Mouse (Mus musculus): Measurements from ENCODE around the gene Limd1. TPM values are rescaled to one million over a fixed set of nuclear protein-coding genes. Genes with fewer than 3 reads are reported as not detected.

The Limd1 gene
- polyA plus RNA-seq, 1 experiment from 2014 or later = 48.8 TPM

DNA sequence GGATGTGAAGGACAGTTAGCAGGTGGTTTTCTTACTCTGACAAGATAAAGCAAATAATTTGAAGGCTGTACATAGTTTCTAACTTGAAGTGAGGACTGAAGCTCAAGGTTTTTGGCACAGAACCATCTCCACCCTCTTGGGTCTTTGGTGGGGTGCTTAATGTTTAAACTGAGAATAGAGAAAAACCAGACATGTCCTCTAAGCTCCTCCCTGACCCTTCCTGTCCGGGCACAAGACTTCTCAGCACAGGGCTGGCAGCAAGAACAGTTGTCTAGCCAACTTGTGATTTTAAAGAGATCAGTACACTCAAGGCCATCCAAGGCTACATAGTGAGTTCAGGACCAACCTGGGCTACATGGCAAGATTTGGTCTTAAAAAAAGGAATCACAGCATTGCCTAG is 27.1 kb downstream of the Limd1 start:
- Histone ChIP-seq H3K4me2 (ENCODE audit: low read depth, low read length) (no peak overlapping the region), H3K27me3 (ENCODE audit: control insufficient read depth, insufficient read depth, low read length) (no peaks in the 10 kb centered on the region), H3K4me3 (replicated peaks; ENCODE audit: low read length) (no peak overlapping the region), H3K9me3 (replicated peaks; ENCODE audit: control insufficient read depth, low read length) (no peaks in the 10 kb centered on the region), H3K27ac (ENCODE audit: low read length) (peak overlapping the region; percentile 67), H3K9ac (ENCODE audit: low read length) (no peak overlapping the region), H3K4me1 (ENCODE audit: control insufficient read depth, insufficient read depth, low read length) (peaks cover 23% of the 10 kb centered on the region), H3K36me3 (ENCODE audit: control insufficient read depth, insufficient read depth, low read length) (no peaks in the 10 kb centered on the region; the same call in 1 of the 2 replicates)
- WGBS = 20% methylated on average over 1 of the region's 1 CpGs
- no peak for ATAC-seq (ENCODE audit: insufficient read depth, low FRiP score)

DNA sequence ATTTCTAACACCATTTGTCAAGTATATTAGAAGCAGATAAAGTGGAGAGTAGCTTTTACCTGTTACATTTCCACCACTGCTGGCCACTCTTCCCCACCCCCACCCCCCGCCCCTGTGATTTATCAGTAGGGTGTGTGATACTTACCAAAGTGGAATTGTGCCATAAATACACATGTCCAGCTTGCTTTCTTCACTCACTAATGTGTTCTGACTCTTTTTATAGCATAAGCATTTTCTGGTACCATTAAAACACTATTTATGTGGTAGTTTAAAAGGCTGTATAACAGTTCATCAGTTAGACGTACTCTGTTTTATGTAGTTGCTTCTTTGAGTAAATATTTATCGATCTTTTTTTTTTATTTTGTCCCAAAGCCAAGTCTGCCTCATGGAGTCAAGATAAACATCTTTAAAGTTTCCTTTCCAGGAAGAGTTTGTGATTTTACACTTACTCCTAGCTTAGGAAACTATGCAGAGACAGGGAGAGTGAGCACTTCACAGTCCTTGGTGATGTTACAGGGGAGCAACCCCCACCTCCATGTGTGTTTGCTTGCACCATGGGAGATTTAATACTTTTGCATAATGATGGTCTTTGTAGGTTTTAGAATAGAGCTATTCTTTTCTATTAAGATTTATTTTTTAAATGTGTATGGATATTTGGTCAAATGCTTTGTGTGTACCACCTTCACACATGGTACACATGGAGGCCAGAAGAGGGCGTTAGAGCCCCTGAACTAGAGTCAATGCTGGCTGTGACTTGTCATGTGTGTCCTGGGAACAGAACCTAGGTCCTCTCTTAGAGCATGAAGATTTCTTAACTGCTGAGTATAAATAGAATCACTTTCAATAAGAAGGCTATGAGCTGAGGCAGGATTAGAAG is 28.0 kb downstream of the Limd1 start:
- peak; percentile 61; the same call in 1 of the 2 replicates for ATAC-seq (ENCODE audit: insufficient read depth, low FRiP score)

DNA sequence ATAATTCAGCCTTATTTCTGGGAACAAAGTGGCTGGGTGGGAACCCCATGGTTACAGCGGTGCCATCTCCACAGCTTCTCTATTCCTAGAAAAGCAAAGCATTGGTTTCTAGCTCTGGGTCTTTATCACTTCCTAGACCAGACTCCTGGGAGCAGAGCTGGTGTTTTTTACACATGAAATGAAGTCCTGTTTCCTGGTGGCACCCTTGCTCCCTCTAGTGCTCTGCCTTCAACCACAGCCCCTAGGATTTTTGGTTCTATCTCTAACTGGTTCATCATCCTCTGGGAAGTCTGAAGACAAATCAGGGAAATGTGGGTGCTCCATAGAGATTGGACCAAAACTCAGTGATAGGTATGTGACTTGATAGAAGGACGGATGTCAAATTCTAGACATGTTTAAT is 28.9 kb downstream of the Limd1 start:
- no peak overlapping the region for H3K4me2 ChIP-seq (ENCODE audit: low read depth, low read length)
- H3K27me3 ChIP-seq (ENCODE audit: control insufficient read depth, insufficient read depth, low read length) = no peaks in the 10 kb centered on the region
- peaks cover 23% of the 10 kb centered on the region for H3K4me1 ChIP-seq (ENCODE audit: control insufficient read depth, insufficient read depth, low read length)
- WGBS = 88% methylated on average over 2 of the region's 2 CpGs
- ATAC-seq (ENCODE audit: insufficient read depth, low FRiP score) = no peak
- no peaks in the 10 kb centered on the region for H3K36me3 ChIP-seq (ENCODE audit: control insufficient read depth, insufficient read depth, low read length)
- H3K27ac ChIP-seq (ENCODE audit: low read length) = no peak overlapping the region
- no peaks in the 10 kb centered on the region for H3K9me3 ChIP-seq (replicated peaks; ENCODE audit: control insufficient read depth, low read length)
- no peak overlapping the region for H3K4me3 ChIP-seq (replicated peaks; ENCODE audit: low read length)
- H3K9ac ChIP-seq (ENCODE audit: low read length) = no peak overlapping the region

More for the DNA sequence above, 28.0 kb downstream of the Limd1 start:
- WGBS = 42% methylated on average over 4 of the region's 4 CpGs
- no peak overlapping the region for H3K9ac ChIP-seq (ENCODE audit: low read length)
- no peak overlapping the region for H3K4me3 ChIP-seq (replicated peaks; ENCODE audit: low read length)
- peak overlapping the region; percentile 61 for H3K27ac ChIP-seq (ENCODE audit: low read length)
- H3K36me3 ChIP-seq (ENCODE audit: control insufficient read depth, insufficient read depth, low read length) = no peaks in the 10 kb centered on the region
- no peaks in the 10 kb centered on the region for H3K27me3 ChIP-seq (ENCODE audit: control insufficient read depth, insufficient read depth, low read length)
- H3K4me2 ChIP-seq (ENCODE audit: low read depth, low read length) = no peak overlapping the region
- no peaks in the 10 kb centered on the region for H3K9me3 ChIP-seq (replicated peaks; ENCODE audit: control insufficient read depth, low read length)
- H3K4me1 ChIP-seq (ENCODE audit: control insufficient read depth, insufficient read depth, low read length) = peaks cover 23% of the 10 kb centered on the region

DNA sequence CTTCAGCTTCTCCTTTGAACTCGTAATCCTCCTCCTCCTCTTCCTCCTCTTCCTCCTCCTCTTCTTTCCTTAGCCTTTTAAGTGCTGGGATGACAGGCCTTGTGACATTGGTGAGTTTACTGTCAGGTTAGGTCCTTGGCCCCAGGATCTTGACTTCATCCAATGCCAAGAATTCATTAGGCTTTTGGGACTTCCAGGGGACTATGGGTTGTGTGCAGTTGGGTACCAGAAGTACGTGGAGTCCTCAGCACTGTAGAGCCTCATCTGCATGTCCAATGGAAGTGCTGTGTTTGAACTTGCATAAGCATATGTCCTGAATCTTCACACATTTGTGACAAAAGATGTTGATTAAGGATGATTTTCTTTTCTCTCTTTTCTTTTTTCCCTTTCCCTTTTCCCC is 30.5 kb downstream of the Limd1 start:
- no peaks in the 10 kb centered on the region for H3K9me3 ChIP-seq (replicated peaks; ENCODE audit: control insufficient read depth, low read length)
- peaks cover 23% of the 10 kb centered on the region for H3K4me1 ChIP-seq (ENCODE audit: control insufficient read depth, insufficient read depth, low read length)
- no peak for ATAC-seq (ENCODE audit: insufficient read depth, low FRiP score)
- H3K4me2 ChIP-seq (ENCODE audit: low read depth, low read length) = no peak overlapping the region
- H3K27me3 ChIP-seq (ENCODE audit: control insufficient read depth, insufficient read depth, low read length) = no peaks in the 10 kb centered on the region
- no peaks in the 10 kb centered on the region for H3K36me3 ChIP-seq (ENCODE audit: control insufficient read depth, insufficient read depth, low read length)
- 90% methylated on average over 2 of the region's 2 CpGs for WGBS
- no peak overlapping the region for H3K9ac ChIP-seq (ENCODE audit: low read length)
- H3K27ac ChIP-seq (ENCODE audit: low read length) = no peak overlapping the region
- no peak overlapping the region for H3K4me3 ChIP-seq (replicated peaks; ENCODE audit: low read length)

DNA sequence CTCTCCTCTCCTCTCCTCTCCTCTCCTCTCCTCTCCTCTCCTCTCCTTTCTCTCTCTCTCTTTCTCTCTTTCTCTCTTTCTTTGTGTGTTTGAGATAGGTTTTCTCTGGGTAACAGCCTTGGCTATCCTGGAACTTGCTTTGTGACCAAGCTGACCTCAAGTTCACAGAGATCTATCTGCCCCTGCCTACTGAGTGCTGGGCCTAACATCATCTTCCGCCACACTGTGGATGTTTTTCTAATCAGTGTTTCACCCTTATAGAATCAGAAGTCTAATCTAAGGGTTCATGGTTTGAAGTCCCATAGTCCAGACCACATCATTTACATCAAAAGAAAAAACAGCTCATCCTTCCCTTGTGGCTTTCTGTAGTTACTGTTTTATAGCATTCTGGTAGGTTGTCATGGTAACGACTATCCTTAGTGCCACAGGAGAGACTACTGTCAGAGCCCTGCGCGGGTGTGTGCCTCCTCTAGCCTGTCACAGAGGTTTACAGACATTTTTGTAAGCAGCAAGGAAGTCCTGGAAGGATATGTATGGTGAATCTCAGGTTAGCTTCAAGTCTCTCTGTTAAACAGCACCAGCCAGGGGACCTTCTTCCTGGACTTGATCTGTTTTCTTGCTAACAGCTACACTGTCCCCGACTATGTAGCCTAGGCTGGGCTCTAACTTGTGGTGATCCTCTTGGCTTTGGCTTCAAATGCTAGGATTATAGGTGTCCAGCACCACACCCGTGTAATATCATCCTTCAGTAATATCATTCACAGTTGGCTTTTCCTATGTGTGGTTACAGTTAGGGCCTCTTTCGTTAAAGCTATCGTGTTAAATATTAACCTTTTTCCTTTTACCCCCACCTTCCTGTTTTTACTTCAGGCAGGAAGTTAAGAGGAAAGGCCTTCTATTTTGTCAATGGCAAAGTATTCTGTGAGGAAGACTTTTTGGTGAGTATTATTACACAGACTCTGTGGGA is 31.4 kb downstream of the Limd1 start:
- WGBS = 63% methylated on average over 8 of the region's 8 CpGs
- peak overlapping the region; percentile 42; the same call in 1 of the 2 replicates for H3K27ac ChIP-seq (ENCODE audit: low read length)
- H3K9ac ChIP-seq (ENCODE audit: low read length) = peak overlapping the region; percentile 21; the same call in 1 of the 2 replicates
- no peaks in the 10 kb centered on the region for H3K27me3 ChIP-seq (ENCODE audit: control insufficient read depth, insufficient read depth, low read length)
- no peak overlapping the region for H3K4me2 ChIP-seq (ENCODE audit: low read depth, low read length)
- peaks cover 23% of the 10 kb centered on the region for H3K4me1 ChIP-seq (ENCODE audit: control insufficient read depth, insufficient read depth, low read length)
- no peaks in the 10 kb centered on the region for H3K36me3 ChIP-seq (ENCODE audit: control insufficient read depth, insufficient read depth, low read length)
- ATAC-seq (ENCODE audit: insufficient read depth, low FRiP score) = no peak
- no peak overlapping the region for H3K4me3 ChIP-seq (replicated peaks; ENCODE audit: low read length)
- no peaks in the 10 kb centered on the region for H3K9me3 ChIP-seq (replicated peaks; ENCODE audit: control insufficient read depth, low read length)

DNA sequence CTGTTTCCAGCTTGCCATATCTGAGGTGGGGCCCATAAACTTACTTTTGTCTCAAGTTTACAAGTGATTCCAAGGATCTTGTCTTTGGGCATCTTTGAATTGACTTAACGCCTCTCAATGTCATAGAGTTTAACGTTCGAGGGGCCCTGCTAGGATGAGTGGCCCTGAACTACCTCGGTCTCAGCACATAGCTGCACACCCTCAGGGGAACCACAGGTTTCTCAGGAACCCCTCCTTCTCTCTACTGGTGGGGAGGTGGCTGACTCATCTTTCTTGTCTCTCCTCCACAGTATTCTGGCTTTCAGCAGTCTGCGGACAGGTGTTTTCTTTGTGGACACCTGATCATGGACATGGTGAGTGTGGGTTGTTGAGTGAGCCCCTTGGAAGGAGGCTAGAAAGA is 32.4 kb downstream of the Limd1 start:
- H3K27me3 ChIP-seq (ENCODE audit: control insufficient read depth, insufficient read depth, low read length) = no peaks in the 10 kb centered on the region
- no peak for ATAC-seq (ENCODE audit: insufficient read depth, low FRiP score)

DNA sequence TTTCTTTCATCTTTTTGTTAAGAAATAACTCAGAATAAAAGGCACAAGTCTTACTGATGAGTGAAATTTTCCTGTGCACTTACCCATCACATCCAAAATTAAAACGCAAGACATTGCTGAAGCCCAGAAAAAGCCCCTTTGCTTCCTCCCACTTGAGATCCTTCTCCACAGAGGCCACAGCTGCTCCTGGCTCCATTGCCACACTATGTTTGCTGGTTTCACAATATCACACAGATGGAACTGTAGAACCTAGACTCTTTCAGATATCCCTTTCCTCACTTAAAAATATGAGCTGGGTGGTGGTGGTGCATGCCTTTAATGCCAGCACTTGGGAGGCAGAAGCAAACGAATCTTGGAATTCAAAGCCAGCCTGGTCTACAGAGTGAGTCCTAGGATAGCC is 34.0 kb downstream of the Limd1 start:
- Histone ChIP-seq H3K27me3 (ENCODE audit: control insufficient read depth, insufficient read depth, low read length) (no peaks in the 10 kb centered on the region), H3K36me3 (ENCODE audit: control insufficient read depth, insufficient read depth, low read length) (0 out of 2 replicates have a peak, but pooled peaks cover 6% of the 10 kb centered on the region), H3K9ac (ENCODE audit: low read length) (no peak overlapping the region), H3K9me3 (replicated peaks; ENCODE audit: control insufficient read depth, low read length) (no peaks in the 10 kb centered on the region), H3K27ac (ENCODE audit: low read length) (no peak overlapping the region), H3K4me3 (replicated peaks; ENCODE audit: low read length) (no peak overlapping the region), H3K4me1 (ENCODE audit: control insufficient read depth, insufficient read depth, low read length) (peaks cover 6% of the 10 kb centered on the region), H3K4me2 (ENCODE audit: low read depth, low read length) (no peak overlapping the region)
- ATAC-seq (ENCODE audit: insufficient read depth, low FRiP score) = no peak
- 90% methylated on average over 2 of the region's 2 CpGs for WGBS

More for the DNA sequence above, 32.4 kb downstream of the Limd1 start:
- Histone ChIP-seq H3K4me1 (ENCODE audit: control insufficient read depth, insufficient read depth, low read length) (peaks cover 13% of the 10 kb centered on the region), H3K27ac (ENCODE audit: low read length) (no peak overlapping the region), H3K9me3 (replicated peaks; ENCODE audit: control insufficient read depth, low read length) (no peaks in the 10 kb centered on the region), H3K4me3 (replicated peaks; ENCODE audit: low read length) (no peak overlapping the region), H3K4me2 (ENCODE audit: low read depth, low read length) (no peak overlapping the region), H3K9ac (ENCODE audit: low read length) (no peak overlapping the region), H3K36me3 (ENCODE audit: control insufficient read depth, insufficient read depth, low read length) (no peaks in the 10 kb centered on the region)
- 92% methylated on average over 5 of the region's 5 CpGs for WGBS

DNA sequence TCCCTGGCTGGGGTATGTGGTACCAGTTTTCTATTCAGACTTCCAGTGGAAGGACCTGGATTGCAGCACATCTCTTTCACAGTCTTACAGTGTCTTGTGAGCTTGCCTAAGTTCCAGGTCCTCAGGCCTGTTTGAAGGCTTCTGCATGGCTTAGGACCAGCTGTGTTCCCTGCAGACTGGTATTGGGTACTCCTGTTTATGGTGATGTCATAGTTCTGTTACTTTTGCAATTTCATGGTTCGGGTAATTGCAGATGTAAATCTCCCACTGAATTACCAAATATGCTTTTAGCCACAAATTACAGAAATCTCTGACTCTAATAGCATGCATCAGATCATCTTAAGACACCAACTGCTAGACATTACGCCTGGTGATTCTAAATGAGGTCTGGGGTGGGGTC is 36.6 kb downstream of the Limd1 start:
- no peak for ATAC-seq (ENCODE audit: insufficient read depth, low FRiP score)
- Histone ChIP-seq H3K9ac (ENCODE audit: low read length) (no peak overlapping the region), H3K4me1 (ENCODE audit: control insufficient read depth, insufficient read depth, low read length) (peaks cover 2% of the 10 kb centered on the region; the same call in 1 of the 2 replicates), H3K4me3 (replicated peaks; ENCODE audit: low read length) (no peak overlapping the region), H3K9me3 (replicated peaks; ENCODE audit: control insufficient read depth, low read length) (no peaks in the 10 kb centered on the region), H3K27me3 (ENCODE audit: control insufficient read depth, insufficient read depth, low read length) (no peaks in the 10 kb centered on the region), H3K4me2 (ENCODE audit: low read depth, low read length) (no peak overlapping the region), H3K27ac (ENCODE audit: low read length) (no peak overlapping the region), H3K36me3 (ENCODE audit: control insufficient read depth, insufficient read depth, low read length) (peaks cover 21% of the 10 kb centered on the region; the same call in 1 of the 2 replicates)
- WGBS = 86% methylated on average over 2 of the region's 2 CpGs
